Mouse (Mus musculus): ENCODE results near the gene Phf19. TPM values are rescaled to one million over a fixed set of nuclear protein-coding genes. Genes with fewer than 3 reads are reported as not detected.

Gene Phf19
- polyA plus RNA-seq, 1 experiment: 0.21 TPM

- Histone ChIP-seq H3K27ac (ENCODE audit: control insufficient read depth, insufficient read depth, low read depth, low read length) (no peak overlapping the region), H3K27me3 (ENCODE audit: control insufficient read depth, insufficient read depth, low read length) (no peaks in the 10 kb centered on the region), H3K4me3 (ENCODE audit: control insufficient read depth, low read depth, low read length) (peak overlapping the region; percentile 68), H3K36me3 (ENCODE audit: control insufficient read depth, insufficient read depth, low read length) (no peaks in the 10 kb centered on the region), H3K4me1 (ENCODE audit: control insufficient read depth, insufficient read depth, low read length) (no peaks in the 10 kb centered on the region)
- TF ChIP-seq POLR2A (IDR thresholded peaks at IDR 0.05; ENCODE audit: control insufficient read depth, low read depth, low read length) (no peak), CTCF (IDR thresholded peaks at IDR 0.05; ENCODE audit: control insufficient read depth, insufficient read depth, insufficient replicate concordance, low read depth, low read length) (no peak)
Measured at GRCm38 (mm10) chr2:34951469-34951868, 37.6 kb upstream of the Phf19 start.

DNA sequence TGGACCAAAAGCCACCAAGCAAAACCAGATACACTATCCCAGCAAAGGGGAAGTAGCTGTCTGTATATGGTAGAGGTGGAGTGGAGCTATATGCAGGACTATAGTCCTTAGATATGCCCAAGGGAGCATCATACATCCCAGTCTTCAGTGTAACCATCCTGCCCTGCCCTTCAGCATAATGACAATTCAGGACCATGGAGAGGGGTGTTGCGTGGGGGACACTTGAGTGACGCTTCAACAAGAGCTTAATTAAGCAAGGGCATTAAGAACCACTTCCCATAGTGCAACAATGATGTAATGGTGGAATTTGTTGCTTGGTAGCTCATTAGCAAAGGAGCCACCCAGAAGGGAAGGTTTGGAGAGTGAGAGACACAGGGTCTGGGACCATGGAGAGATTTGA is 34.8 kb upstream of the Phf19 start:
- no peak for TF ChIP-seq CTCF (IDR thresholded peaks at IDR 0.05; ENCODE audit: control insufficient read depth, insufficient read depth, insufficient replicate concordance, low read depth, low read length)
- no peak for TF ChIP-seq POLR2A (IDR thresholded peaks at IDR 0.05; ENCODE audit: control insufficient read depth, low read depth, low read length)
- H3K27ac ChIP-seq (ENCODE audit: control insufficient read depth, insufficient read depth, low read depth, low read length): no peak overlapping the region
- H3K27me3 ChIP-seq (ENCODE audit: control insufficient read depth, insufficient read depth, low read length): no peaks in the 10 kb centered on the region
- no peaks in the 10 kb centered on the region for H3K36me3 ChIP-seq (ENCODE audit: control insufficient read depth, insufficient read depth, low read length)
- H3K4me1 ChIP-seq (ENCODE audit: control insufficient read depth, insufficient read depth, low read length): no peaks in the 10 kb centered on the region
- peak overlapping the region; percentile 35; the same call in 1 of the 2 replicates for H3K4me3 ChIP-seq (ENCODE audit: control insufficient read depth, low read depth, low read length)

DNA sequence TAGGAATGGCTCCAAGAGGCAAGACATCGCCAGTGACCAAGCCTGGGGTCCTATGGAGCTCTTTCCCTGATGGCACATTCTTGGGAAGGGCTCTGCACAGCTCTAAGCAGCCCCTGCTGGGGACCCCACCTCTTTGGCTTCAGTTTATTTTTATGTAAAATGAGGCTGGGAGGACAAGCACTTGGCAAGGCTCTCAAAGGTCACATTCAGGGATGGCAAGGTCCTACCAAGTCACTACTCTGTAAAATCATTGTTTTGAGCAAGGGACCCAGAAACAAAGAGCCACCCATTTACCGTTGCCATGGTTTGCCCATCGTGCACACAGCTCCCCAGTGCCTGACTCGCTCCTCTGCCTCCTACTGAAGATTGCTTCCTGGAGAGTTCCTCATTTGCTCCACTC is 32.2 kb upstream of the Phf19 start:
- no peak overlapping the region for H3K4me3 ChIP-seq (ENCODE audit: control insufficient read depth, low read depth, low read length)
- no peaks in the 10 kb centered on the region for H3K27me3 ChIP-seq (ENCODE audit: control insufficient read depth, insufficient read depth, low read length)
- no peak overlapping the region for H3K27ac ChIP-seq (ENCODE audit: control insufficient read depth, insufficient read depth, low read depth, low read length)
- H3K36me3 ChIP-seq (ENCODE audit: control insufficient read depth, insufficient read depth, low read length): no peaks in the 10 kb centered on the region
- no peak for TF ChIP-seq POLR2A (IDR thresholded peaks at IDR 0.05; ENCODE audit: control insufficient read depth, low read depth, low read length)
- TF ChIP-seq CTCF (IDR thresholded peaks at IDR 0.05; ENCODE audit: control insufficient read depth, insufficient read depth, insufficient replicate concordance, low read depth, low read length): no peak
- no peaks in the 10 kb centered on the region for H3K4me1 ChIP-seq (ENCODE audit: control insufficient read depth, insufficient read depth, low read length)

- Histone ChIP-seq H3K4me3 (ENCODE audit: control insufficient read depth, low read depth, low read length) (peak overlapping the region; percentile 11), H3K4me1 (ENCODE audit: control insufficient read depth, insufficient read depth, low read length) (no peaks in the 10 kb centered on the region), H3K36me3 (ENCODE audit: control insufficient read depth, insufficient read depth, low read length) (no peaks in the 10 kb centered on the region), H3K27me3 (ENCODE audit: control insufficient read depth, insufficient read depth, low read length) (no peaks in the 10 kb centered on the region), H3K27ac (ENCODE audit: control insufficient read depth, insufficient read depth, low read depth, low read length) (no peak overlapping the region)
- TF ChIP-seq POLR2A (IDR thresholded peaks at IDR 0.05; ENCODE audit: control insufficient read depth, low read depth, low read length) (no peak), CTCF (IDR thresholded peaks at IDR 0.05; ENCODE audit: control insufficient read depth, insufficient read depth, insufficient replicate concordance, low read depth, low read length) (no peak)
Measured at GRCm38 (mm10) chr2:34945580-34945979, 31.8 kb upstream of the Phf19 start.

- Histone ChIP-seq H3K27ac (ENCODE audit: control insufficient read depth, insufficient read depth, low read depth, low read length) (no peak overlapping the region), H3K4me1 (ENCODE audit: control insufficient read depth, insufficient read depth, low read length) (no peaks in the 10 kb centered on the region), H3K36me3 (ENCODE audit: control insufficient read depth, insufficient read depth, low read length) (no peaks in the 10 kb centered on the region), H3K27me3 (ENCODE audit: control insufficient read depth, insufficient read depth, low read length) (no peaks in the 10 kb centered on the region), H3K4me3 (ENCODE audit: control insufficient read depth, low read depth, low read length) (peak overlapping the region; percentile 11)
- TF ChIP-seq POLR2A (IDR thresholded peaks at IDR 0.05; ENCODE audit: control insufficient read depth, low read depth, low read length) (no peak), CTCF (IDR thresholded peaks at IDR 0.05; ENCODE audit: control insufficient read depth, insufficient read depth, insufficient replicate concordance, low read depth, low read length) (no peak)
Measured at GRCm38 (mm10) chr2:34944761-34945160, 30.9 kb upstream of the Phf19 start.

GRCm38 (mm10) chr2:34943556-34944120 is 29.8 kb upstream of the Phf19 start:
- Histone ChIP-seq H3K27me3 (ENCODE audit: control insufficient read depth, insufficient read depth, low read length) (no peaks in the 10 kb centered on the region), H3K27ac (ENCODE audit: control insufficient read depth, insufficient read depth, low read depth, low read length) (no peak overlapping the region), H3K4me1 (ENCODE audit: control insufficient read depth, insufficient read depth, low read length) (no peaks in the 10 kb centered on the region), H3K36me3 (ENCODE audit: control insufficient read depth, insufficient read depth, low read length) (no peaks in the 10 kb centered on the region), H3K4me3 (ENCODE audit: control insufficient read depth, low read depth, low read length) (no peak overlapping the region)
- no peak for TF ChIP-seq POLR2A (IDR thresholded peaks at IDR 0.05; ENCODE audit: control insufficient read depth, low read depth, low read length)
- TF ChIP-seq CTCF (IDR thresholded peaks at IDR 0.05; ENCODE audit: control insufficient read depth, insufficient read depth, insufficient replicate concordance, low read depth, low read length): no peak

DNA sequence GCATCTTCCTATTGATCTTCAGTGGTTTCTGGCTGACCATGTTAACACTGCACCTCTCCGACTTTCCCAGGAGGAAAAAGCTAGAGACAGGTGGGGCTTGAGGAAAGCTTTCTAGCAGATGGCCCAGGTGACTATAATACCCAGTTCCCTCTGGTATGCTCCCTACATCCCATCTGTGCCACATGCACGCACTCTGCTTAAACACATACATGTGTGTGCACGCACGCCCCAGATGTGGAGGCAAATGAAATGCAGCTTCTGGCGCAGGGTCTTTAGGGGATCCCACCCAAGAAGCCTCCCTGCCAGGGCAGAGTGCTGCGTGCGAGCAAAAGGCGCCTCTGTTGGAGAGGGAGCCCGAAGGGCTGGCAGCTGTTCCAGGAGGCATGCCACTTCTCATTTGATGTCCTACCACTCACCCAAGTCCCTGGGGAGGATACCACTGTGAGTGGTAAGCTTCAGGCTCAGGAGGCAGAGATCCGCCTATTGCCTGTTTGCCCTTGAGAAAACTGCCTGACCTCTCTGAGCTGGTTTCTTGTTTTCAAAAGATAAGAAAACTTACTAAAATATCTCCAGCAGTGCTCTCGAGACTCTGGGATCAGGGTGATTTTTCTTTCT is 27.3 kb upstream of the Phf19 start:
- no peaks in the 10 kb centered on the region for H3K36me3 ChIP-seq (ENCODE audit: control insufficient read depth, insufficient read depth, low read length)
- no peak overlapping the region for H3K27ac ChIP-seq (ENCODE audit: control insufficient read depth, insufficient read depth, low read depth, low read length)
- no peaks in the 10 kb centered on the region for H3K27me3 ChIP-seq (ENCODE audit: control insufficient read depth, insufficient read depth, low read length)
- TF ChIP-seq POLR2A (IDR thresholded peaks at IDR 0.05; ENCODE audit: control insufficient read depth, low read depth, low read length) (no peak), CTCF (IDR thresholded peaks at IDR 0.05; ENCODE audit: control insufficient read depth, insufficient read depth, insufficient replicate concordance, low read depth, low read length) (no peak)
- H3K4me1 ChIP-seq (ENCODE audit: control insufficient read depth, insufficient read depth, low read length): no peaks in the 10 kb centered on the region
- no peak overlapping the region for H3K4me3 ChIP-seq (ENCODE audit: control insufficient read depth, low read depth, low read length)
